26 mouse cellular contexts compared by ENCODE assay signal in genomic region chr19:29740661-29741060, GRCm38 (mm10). TPM values are rescaled to one million over a fixed set of nuclear protein-coding genes. Genes with fewer than 3 reads are reported as not detected.
"Had no signal": no experiment of that assay in that cellular context is flagged by ENCODE, and none has a peak within 500 bp of the region (broad histone marks: within the 10 kb centered on the region; RNA-seq: fewer than 3 reads in every experiment).

No protein-coding gene starts in this region.

- H3K4me3 ChIP-seq: midbrain, embryonic 10.5 days; midbrain, embryonic 12.5 days; myocyte; neural tube, embryonic 13.5 days; neural tube, embryonic 15.5 days had no signal

- H3K4me2 ChIP-seq: lung, embryonic 14.5 days; midbrain, embryonic 12.5 days; neural tube, embryonic 13.5 days; neural tube, embryonic 15.5 days had no signal

- H3K27ac ChIP-seq: midbrain, embryonic 10.5 days; midbrain, embryonic 12.5 days; neural tube, embryonic 13.5 days; neural tube, embryonic 15.5 days had no signal

- H3K9ac ChIP-seq: lung, embryonic 14.5 days; midbrain, embryonic 12.5 days; neural tube, embryonic 13.5 days; neural tube, embryonic 15.5 days had no signal

- H3K36me3 ChIP-seq: midbrain, embryonic 10.5 days; midbrain, embryonic 12.5 days; neural tube, embryonic 13.5 days; neural tube, embryonic 15.5 days had no signal

- H3K9me3 ChIP-seq: midbrain, embryonic 10.5 days; midbrain, embryonic 12.5 days; neural tube, embryonic 13.5 days; neural tube, embryonic 15.5 days had no signal

- DNase-seq: lung, embryonic 14.5 days; lung, postnatal 10 days; lung, postnatal 4 days; midbrain, embryonic 14.5 days; retina, postnatal 1 day; right cerebral cortex, adult 18-20 months; right cerebral cortex, postnatal 25 days; right cerebral cortex, postnatal 4 days; spleen, adult 18-20 months; thymus, adult 18-20 months; thymus, postnatal 14 days; thymus, postnatal 36 days had no signal

- H3K4me1 ChIP-seq: midbrain, embryonic 10.5 days; midbrain, embryonic 12.5 days; neural tube, embryonic 13.5 days; neural tube, embryonic 15.5 days had no signal

- ATAC-seq: midbrain, embryonic 16.5 days had no signal

- H3K27me3 ChIP-seq: midbrain, embryonic 12.5 days; neural tube, embryonic 13.5 days; neural tube, embryonic 15.5 days had no signal

RNA-seq across cellular contexts. Expression of gene Mlana, which starts 43.0 kb away (rescaled TPM):
- total RNA-seq: megakaryocyte, adult 5-6 weeks; megakaryocyte-erythroid progenitor cell, adult 5-6 weeks had no signal
- polyA plus RNA-seq: lung, embryonic 14.5 days; lung, embryonic 16.5 days; midbrain, embryonic 12.5 days; midbrain, embryonic 14.5 days; midbrain, embryonic 16.5 days; myocyte; neural tube, embryonic 11.5 days; neural tube, embryonic 13.5 days; neural tube, embryonic 15.5 days; small intestine, adult 2 months; stomach, embryonic 14.5 days; stomach, embryonic 16.5 days; thymus, postnatal 0 days had no signal
